Mouse (Mus musculus): ENCODE results near the gene Zfp422. TPM values are rescaled to one million over a fixed set of nuclear protein-coding genes. Genes with fewer than 3 reads are reported as not detected.

The Zfp422 gene
- polyA plus RNA-seq, 1 experiment from 2014 or later, result 58.1 TPM

DNA sequence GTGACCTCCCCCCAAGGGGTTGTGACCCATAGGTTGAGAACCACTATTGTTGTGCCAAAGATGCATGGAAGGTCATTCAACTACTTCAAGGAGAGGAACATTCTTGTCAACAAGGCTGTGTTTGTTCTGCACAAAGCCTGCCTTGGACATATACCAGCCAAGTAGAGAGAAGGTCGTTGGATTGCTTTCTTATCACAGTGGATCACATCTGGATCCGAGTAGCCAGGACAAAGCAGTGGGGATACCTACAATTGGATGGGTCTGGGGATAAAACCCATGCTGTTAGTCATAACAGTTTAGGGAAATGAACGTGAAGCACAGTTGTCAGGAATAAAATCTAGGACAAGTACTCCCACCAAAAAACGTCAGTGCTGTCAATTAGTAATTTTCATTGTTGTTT is 15.1 kb upstream of the Zfp422 start:
- H3K9me3 ChIP-seq (ENCODE audit: low read length), result no peaks in the 10 kb centered on the region
- WGBS, result 40% methylated on average over 4 of the region's 4 CpGs
- H3K4me2 ChIP-seq (replicated peaks; ENCODE audit: low read depth, low read length), result no peak overlapping the region
- H3K4me1 ChIP-seq (ENCODE audit: insufficient read depth, low read depth, low read length), result peaks cover 15% of the 10 kb centered on the region; the same call in 1 of the 2 replicates
- ATAC-seq (peak; percentile 29), DNase-seq (ENCODE audit: low spot score) (peak; percentile 22)
- no peak overlapping the region for H3K9ac ChIP-seq (replicated peaks; ENCODE audit: low read depth)
- TF ChIP-seq CTCF (IDR thresholded peaks at IDR 0.05) (no peak), EP300 (IDR thresholded peaks at IDR 0.05) (no peak)
- no peaks in the 10 kb centered on the region for H3K27me3 ChIP-seq (replicated peaks; ENCODE audit: insufficient read depth, low read length)
- H3K27ac ChIP-seq (ENCODE audit: low read length), result peak overlapping the region; percentile 61
- no peaks in the 10 kb centered on the region for H3K36me3 ChIP-seq (ENCODE audit: insufficient read depth, low read length)
- no peak overlapping the region for H3K4me3 ChIP-seq (ENCODE audit: low read depth, low read length)

- no peak overlapping the region for H3K4me2 ChIP-seq (replicated peaks; ENCODE audit: low read depth, low read length)
- no peaks in the 10 kb centered on the region for H3K27me3 ChIP-seq (replicated peaks; ENCODE audit: insufficient read depth, low read length)
- peaks cover 12% of the 10 kb centered on the region; the same call in 1 of the 2 replicates for H3K4me1 ChIP-seq (ENCODE audit: insufficient read depth, low read depth, low read length)
- no peak for DNase-seq (ENCODE audit: low spot score)
- H3K9me3 ChIP-seq (ENCODE audit: low read length), result no peaks in the 10 kb centered on the region
- no peaks in the 10 kb centered on the region for H3K36me3 ChIP-seq (ENCODE audit: insufficient read depth, low read length)
- no peak overlapping the region for H3K4me3 ChIP-seq (ENCODE audit: low read depth, low read length)
- TF ChIP-seq CTCF (IDR thresholded peaks at IDR 0.05) (no peak), EP300 (IDR thresholded peaks at IDR 0.05) (no peak)
- WGBS, result 81% methylated on average over 11 of the region's 11 CpGs
- ATAC-seq, result no peak
- peak overlapping the region; percentile 61; the same call in 1 of the 2 replicates for H3K27ac ChIP-seq (ENCODE audit: low read length)
- no peak overlapping the region for H3K9ac ChIP-seq (replicated peaks; ENCODE audit: low read depth)
Observed at GRCm38 (mm10) chr6:116642942-116643341, 14.1 kb upstream of the Zfp422 start.

DNA sequence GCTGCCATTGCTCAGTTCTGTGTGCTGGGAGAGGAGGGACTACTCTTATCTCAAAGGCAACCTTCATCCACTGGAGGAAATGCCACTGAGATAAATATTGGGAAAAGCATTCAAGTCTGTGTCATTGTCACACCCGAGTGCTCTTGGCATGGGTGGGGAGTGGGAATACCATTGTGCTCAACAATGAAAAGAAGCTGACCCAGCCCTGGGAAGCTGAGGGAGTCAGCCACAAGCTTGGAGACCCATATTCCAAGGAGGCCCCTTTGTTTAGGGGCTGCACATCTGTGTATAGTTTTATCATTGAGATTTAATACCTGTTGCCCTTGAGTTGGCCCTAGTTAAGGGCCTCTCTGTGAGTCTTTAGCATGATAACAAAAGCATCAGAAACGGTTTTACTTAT is 10.9 kb upstream of the Zfp422 start:
- Histone ChIP-seq H3K4me3 (ENCODE audit: low read depth, low read length) (no peak overlapping the region), H3K9me3 (ENCODE audit: low read length) (no peaks in the 10 kb centered on the region), H3K4me2 (replicated peaks; ENCODE audit: low read depth, low read length) (no peak overlapping the region), H3K27me3 (replicated peaks; ENCODE audit: insufficient read depth, low read length) (no peaks in the 10 kb centered on the region), H3K36me3 (ENCODE audit: insufficient read depth, low read length) (no peaks in the 10 kb centered on the region), H3K9ac (replicated peaks; ENCODE audit: low read depth) (no peak overlapping the region), H3K4me1 (ENCODE audit: insufficient read depth, low read depth, low read length) (peaks cover 18% of the 10 kb centered on the region; the same call in 1 of the 2 replicates), H3K27ac (ENCODE audit: low read length) (peak overlapping the region; percentile 82)
- DNase-seq (ENCODE audit: low spot score) (peak; percentile 68), ATAC-seq (peak; percentile 17)
- TF ChIP-seq EP300 (IDR thresholded peaks at IDR 0.05) (peak; percentile 96), CTCF (IDR thresholded peaks at IDR 0.05) (0 out of 2 replicates have a peak, but pooled peaks have one; percentile 15)
- 34% methylated on average over 2 of the region's 2 CpGs for WGBS

DNA sequence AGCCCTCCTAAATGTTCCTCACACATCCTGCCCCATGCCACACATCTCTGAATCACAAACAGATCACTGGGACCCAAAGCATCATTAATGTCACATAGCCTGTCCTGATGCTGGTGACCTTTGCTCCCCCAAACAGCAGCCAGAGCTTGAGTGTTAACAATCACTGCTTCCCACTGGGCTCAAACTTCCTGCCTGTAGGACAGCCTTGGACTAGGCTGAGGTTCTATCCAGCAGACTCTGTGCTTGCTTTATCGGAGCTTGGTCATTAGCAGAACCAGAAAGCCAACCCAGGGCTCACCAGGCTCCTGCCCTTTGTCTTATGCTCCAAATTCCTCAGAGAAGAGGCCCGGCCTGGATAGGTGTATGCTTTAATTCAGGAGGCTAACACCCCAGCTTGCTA is 10.1 kb upstream of the Zfp422 start:
- Histone ChIP-seq H3K9me3 (ENCODE audit: low read length) (no peaks in the 10 kb centered on the region), H3K4me3 (ENCODE audit: low read depth, low read length) (no peak overlapping the region), H3K9ac (replicated peaks; ENCODE audit: low read depth) (no peak overlapping the region), H3K4me2 (replicated peaks; ENCODE audit: low read depth, low read length) (no peak overlapping the region), H3K27me3 (replicated peaks; ENCODE audit: insufficient read depth, low read length) (no peaks in the 10 kb centered on the region), H3K27ac (ENCODE audit: low read length) (peak overlapping the region; percentile 82), H3K36me3 (ENCODE audit: insufficient read depth, low read length) (no peaks in the 10 kb centered on the region), H3K4me1 (ENCODE audit: insufficient read depth, low read depth, low read length) (peaks cover 22% of the 10 kb centered on the region; the same call in 1 of the 2 replicates)
- DNase-seq (ENCODE audit: low spot score), result no peak
- no peak for TF ChIP-seq EP300 (IDR thresholded peaks at IDR 0.05)
- no peak for TF ChIP-seq CTCF (IDR thresholded peaks at IDR 0.05)
- WGBS, result 79% methylated on average over 2 of the region's 2 CpGs
- ATAC-seq, result no peak

- ATAC-seq, result no peak
- WGBS, result 53% methylated on average over 5 of the region's 5 CpGs
- Histone ChIP-seq H3K4me2 (replicated peaks; ENCODE audit: low read depth, low read length) (no peak overlapping the region), H3K36me3 (ENCODE audit: insufficient read depth, low read length) (no peaks in the 10 kb centered on the region), H3K27ac (ENCODE audit: low read length) (no peak overlapping the region), H3K4me3 (ENCODE audit: low read depth, low read length) (no peak overlapping the region), H3K27me3 (replicated peaks; ENCODE audit: insufficient read depth, low read length) (no peaks in the 10 kb centered on the region), H3K9ac (replicated peaks; ENCODE audit: low read depth) (no peak overlapping the region), H3K4me1 (ENCODE audit: insufficient read depth, low read depth, low read length) (peaks cover 22% of the 10 kb centered on the region; the same call in 1 of the 2 replicates), H3K9me3 (ENCODE audit: low read length) (no peaks in the 10 kb centered on the region)
- no peak for TF ChIP-seq CTCF (IDR thresholded peaks at IDR 0.05)
- peak; percentile 56 for DNase-seq (ENCODE audit: low spot score)
Observed at GRCm38 (mm10) chr6:116637496-116637895, 8.7 kb upstream of the Zfp422 start.

- TF ChIP-seq CTCF (IDR thresholded peaks at IDR 0.05) (no peak), EP300 (IDR thresholded peaks at IDR 0.05) (no peak)
- H3K27me3 ChIP-seq (replicated peaks; ENCODE audit: insufficient read depth, low read length), result no peaks in the 10 kb centered on the region
- ATAC-seq (no peak), DNase-seq (ENCODE audit: low spot score) (no peak)
- H3K4me2 ChIP-seq (replicated peaks; ENCODE audit: low read depth, low read length), result no peak overlapping the region
- peaks cover 22% of the 10 kb centered on the region; the same call in 1 of the 2 replicates for H3K4me1 ChIP-seq (ENCODE audit: insufficient read depth, low read depth, low read length)
- H3K36me3 ChIP-seq (ENCODE audit: insufficient read depth, low read length), result no peaks in the 10 kb centered on the region
- no peak overlapping the region for H3K9ac ChIP-seq (replicated peaks; ENCODE audit: low read depth)
- H3K4me3 ChIP-seq (ENCODE audit: low read depth, low read length), result no peak overlapping the region
- WGBS, result 73% methylated on average over 9 of the region's 9 CpGs
- H3K27ac ChIP-seq (ENCODE audit: low read length), result peak overlapping the region; percentile 92
- no peaks in the 10 kb centered on the region for H3K9me3 ChIP-seq (ENCODE audit: low read length)
Observed at GRCm38 (mm10) chr6:116636581-116637235, 7.9 kb upstream of the Zfp422 start.

Measured in lung, postnatal 0 days (tissue).